Mouse (Mus musculus): ENCODE data around the gene Gorasp1. TPM values are rescaled to one million over a fixed set of nuclear protein-coding genes. Genes with fewer than 3 reads are reported as not detected.
A peak's percentile ranks its signal among the peaks of the same experiment; 100 is the strongest.

The Gorasp1 gene
- 10 to 100 TPM; 33.4 to 35.2 TPM for total RNA-seq (2021)

- peak; percentile 88 to 89 for DNase-seq
Measured at GRCm38 (mm10) chr9:119937005-119937773, at the start of gene Gorasp1, which contains the start of gene Ttc21a. Gene Gorasp1 (minus strand): TSS chr9:119937565. Gene Ttc21a (plus strand): TSS chr9:119937606.

- DNase-seq: no peak
Measured at GRCm38 (mm10) chr9:119985881-119986574, 48.7 kb upstream of the Gorasp1 start.

- no peak for DNase-seq
Measured at GRCm38 (mm10) chr9:119984536-119985011, 47.2 kb upstream of the Gorasp1 start, which contains the start of gene Csrnp1. Gene Csrnp1 (minus strand): TSS chr9:119984658.

- DNase-seq: peak; percentile 87 to 90
Measured at GRCm38 (mm10) chr9:119983585-119984535, 46.5 kb upstream of the Gorasp1 start.

- no peak for DNase-seq
Measured at GRCm38 (mm10) chr9:119982956-119983551, 45.7 kb upstream of the Gorasp1 start.

- no peak for DNase-seq
Measured at GRCm38 (mm10) chr9:119982241-119982811, 45.0 kb upstream of the Gorasp1 start.

GRCm38 (mm10) chr9:119981183-119982179 is 44.1 kb upstream of the Gorasp1 start:
- peak in 1 of 2 experiments; percentile 45 for DNase-seq

- DNase-seq: no peak
Measured at GRCm38 (mm10) chr9:119980770-119981182, 43.4 kb upstream of the Gorasp1 start.

GRCm38 (mm10) chr9:119979749-119980148 is 42.4 kb upstream of the Gorasp1 start:
- DNase-seq: no peak

GRCm38 (mm10) chr9:119978811-119979441 is 41.6 kb upstream of the Gorasp1 start:
- peak; percentile 51 to 56 for DNase-seq

- DNase-seq: no peak
Measured at GRCm38 (mm10) chr9:119978151-119978810, 40.9 kb upstream of the Gorasp1 start.

GRCm38 (mm10) chr9:119977557-119978060 is 40.2 kb upstream of the Gorasp1 start:
- DNase-seq: no peak

GRCm38 (mm10) chr9:119976704-119977556 is 39.6 kb upstream of the Gorasp1 start:
- no peak for DNase-seq

- no peak for DNase-seq
Measured at GRCm38 (mm10) chr9:119975286-119975685, 37.9 kb upstream of the Gorasp1 start.

- DNase-seq: no peak
Measured at GRCm38 (mm10) chr9:119974609-119975008, 37.2 kb upstream of the Gorasp1 start.

GRCm38 (mm10) chr9:119973869-119974520 is 36.6 kb upstream of the Gorasp1 start:
- DNase-seq: no peak

GRCm38 (mm10) chr9:119973281-119973680 is 35.9 kb upstream of the Gorasp1 start:
- no peak for DNase-seq

All from layer of hippocampus, postnatal 36 days (tissue).